Mouse (Mus musculus): Measurements from ENCODE around the gene Cd8a.

Cd8a gene

GRCm38 (mm10) chr6:71369416-71369815 is 3.8 kb upstream of the Cd8a start:
- DNase-seq (ENCODE audit: extremely low read depth, low read depth) = no peak

- no peak for DNase-seq (ENCODE audit: extremely low read depth, low read depth)
Observed at GRCm38 (mm10) chr6:71371085-71371605, 2.1 kb upstream of the Cd8a start.

GRCm38 (mm10) chr6:71372041-71372720 is 1.0 kb upstream of the Cd8a start:
- no peak for DNase-seq (ENCODE audit: extremely low read depth, low read depth)

- no peak for DNase-seq (ENCODE audit: extremely low read depth, low read depth)
Observed at GRCm38 (mm10) chr6:71374311-71374829, 1.1 kb downstream of the Cd8a start.

- no peak for DNase-seq (ENCODE audit: extremely low read depth, low read depth)
Observed at GRCm38 (mm10) chr6:71374921-71375320, 1.7 kb downstream of the Cd8a start.

- DNase-seq (ENCODE audit: extremely low read depth, low read depth) = no peak
Observed at GRCm38 (mm10) chr6:71376711-71377110, 3.5 kb downstream of the Cd8a start.

- no peak for DNase-seq (ENCODE audit: extremely low read depth, low read depth)
Observed at GRCm38 (mm10) chr6:71381654-71382053, 8.4 kb downstream of the Cd8a start.

- no peak for DNase-seq (ENCODE audit: extremely low read depth, low read depth)
Observed at GRCm38 (mm10) chr6:71390496-71390895, 17.3 kb downstream of the Cd8a start.

GRCm38 (mm10) chr6:71396016-71396415 is 22.8 kb downstream of the Cd8a start:
- DNase-seq (ENCODE audit: extremely low read depth, low read depth) = no peak

- DNase-seq (ENCODE audit: extremely low read depth, low read depth) = no peak
Observed at GRCm38 (mm10) chr6:71396761-71397160, 23.5 kb downstream of the Cd8a start.

GRCm38 (mm10) chr6:71398829-71399609 is 25.8 kb downstream of the Cd8a start:
- DNase-seq (ENCODE audit: extremely low read depth, low read depth) = peak; percentile 17

- DNase-seq (ENCODE audit: extremely low read depth, low read depth) = no peak
Observed at GRCm38 (mm10) chr6:71414624-71415023, 41.4 kb downstream of the Cd8a start.

- no peak for DNase-seq (ENCODE audit: extremely low read depth, low read depth)
Observed at GRCm38 (mm10) chr6:71415446-71415845, 42.2 kb downstream of the Cd8a start.

- DNase-seq (ENCODE audit: extremely low read depth, low read depth) = no peak
Observed at GRCm38 (mm10) chr6:71418874-71419273, 45.6 kb downstream of the Cd8a start.

- DNase-seq (ENCODE audit: extremely low read depth, low read depth) = no peak
Observed at GRCm38 (mm10) chr6:71420848-71421247, 47.6 kb downstream of the Cd8a start.

GRCm38 (mm10) chr6:71422162-71422561 is 48.9 kb downstream of the Cd8a start:
- DNase-seq (ENCODE audit: extremely low read depth, low read depth) = no peak

GRCm38 (mm10) chr6:71423116-71423515 is 49.9 kb downstream of the Cd8a start:
- DNase-seq (ENCODE audit: extremely low read depth, low read depth) = no peak

GRCm38 (mm10) chr6:71425681-71426080 is 52.5 kb downstream of the Cd8a start:
- no peak for DNase-seq (ENCODE audit: extremely low read depth, low read depth)

GRCm38 (mm10) chr6:71427996-71428725 is 54.9 kb downstream of the Cd8a start:
- no peak for DNase-seq (ENCODE audit: extremely low read depth, low read depth)

Data from MEL-GATA-1-ER (cell line).